Mouse (Mus musculus) heart, adult 18-20 months (tissue): Measurements from ENCODE around the gene Gm28035. TPM values are rescaled to one million over a fixed set of nuclear protein-coding genes. Genes with fewer than 3 reads are reported as not detected.

ENCODE experiments used
- DNase-seq, 2 experiments: peaks; one replicate each; pipeline ENCODE4 v3.0.0; 2021 to 2022; ENCODE audit warnings: mixed read lengths in 1 of 2
- long read RNA-seq, 2 experiments: library from polyadenylated mRNA; stranded (forward); transcript quantifications; one replicate each; pipeline ENCODE4 v2.0.0; 2021
- total RNA-seq, 2 experiments: library from RNA; stranded (reverse); gene quantifications; 2 replicates each; pipeline ENCODE4 v1.2.3; 2021

The Gm28035 gene
- 1 to 10 TPM; 3.4 to 3.6 TPM for total RNA-seq
- long read RNA-seq, experiment 1, partial matches to known transcripts: 0 of 2 reads
- long read RNA-seq, experiment 1, other reads (novel, unspliced or antisense): 2 of 2 reads
- long read RNA-seq, experiment 2, partial matches to known transcripts: 1 of 8 reads
- long read RNA-seq, experiment 2, other reads (novel, unspliced or antisense): 7 of 8 reads

DNA sequence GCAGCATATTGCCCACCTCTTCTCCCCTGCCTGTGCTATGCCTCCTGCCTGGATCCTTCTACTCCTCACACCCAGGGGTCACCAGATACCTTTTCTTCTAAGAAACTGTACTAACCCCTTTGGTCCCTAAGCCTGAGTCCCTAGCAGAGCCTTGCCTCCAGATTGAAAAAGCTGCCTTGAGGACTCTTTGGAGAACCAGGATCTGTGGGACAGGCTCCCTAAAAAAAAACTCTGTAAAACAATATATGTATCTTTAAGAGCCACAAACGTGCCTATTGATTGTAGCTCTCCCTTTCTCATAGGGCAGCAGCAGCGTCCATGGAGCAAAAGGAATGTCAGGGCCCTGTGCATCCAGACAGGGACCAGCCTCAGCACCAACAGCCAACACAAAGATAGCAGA is at the start of gene Gm28035:
Gene Gm28035, plus strand, starts transcription at position 301 of the 400 bp plus-strand sequence.
- no peak for DNase-seq

DNA sequence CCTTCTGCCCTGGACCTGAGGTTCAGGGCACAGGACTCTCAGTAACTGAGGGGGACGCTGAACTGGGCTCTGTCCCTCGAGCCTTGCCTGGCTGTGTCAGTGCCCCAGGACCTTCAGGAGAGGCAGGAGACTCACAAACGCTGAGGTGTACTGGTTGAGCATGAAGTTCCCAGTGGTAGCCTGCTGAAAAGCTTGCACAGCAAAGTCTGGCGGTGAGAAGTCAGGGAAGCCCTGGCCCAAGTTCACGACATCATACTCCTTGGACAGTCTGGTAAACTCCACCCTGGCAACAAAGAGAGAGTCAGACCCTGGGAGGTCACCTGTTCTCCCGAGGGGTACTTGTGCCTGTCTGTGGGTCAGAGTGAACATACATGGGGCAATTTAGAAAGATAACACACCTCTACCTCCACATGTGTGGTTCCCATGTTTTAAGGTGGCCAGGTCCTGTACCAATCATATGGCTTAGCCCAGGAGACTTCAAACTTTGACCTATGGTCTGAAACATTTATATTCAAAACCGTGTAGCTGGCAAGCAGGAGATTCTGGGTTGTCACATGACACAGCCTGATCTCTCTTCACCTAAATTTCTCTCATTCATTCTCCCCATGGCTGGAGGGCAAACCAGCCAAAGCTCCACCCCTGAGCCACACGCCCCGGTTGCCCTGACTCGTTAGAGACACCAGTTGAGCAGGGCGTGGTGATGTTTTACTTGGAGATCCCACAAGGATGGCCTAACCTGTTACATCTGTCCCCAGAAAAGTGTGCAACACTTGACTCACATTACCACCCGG is 48.4 kb upstream of the Gm28035 start:
- no peak for DNase-seq

DNA sequence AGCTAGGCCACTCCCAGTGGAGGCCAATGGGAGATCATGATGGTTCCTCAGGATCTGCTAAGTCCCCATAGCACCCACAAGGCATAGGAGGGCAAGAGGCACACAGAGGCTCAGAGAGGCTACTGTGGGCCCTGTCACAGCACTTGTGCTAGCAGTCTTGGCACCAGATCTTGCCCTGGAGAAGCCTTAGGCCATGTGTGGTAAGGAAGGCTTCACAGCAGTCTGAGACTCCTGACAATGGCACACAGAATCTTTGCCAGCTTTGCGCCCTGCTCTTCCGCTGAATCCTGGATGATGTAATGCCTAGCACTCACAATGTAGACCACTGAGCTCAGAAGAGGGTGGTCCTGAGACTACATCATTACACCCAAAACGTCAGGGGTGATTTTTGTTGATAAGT is 45.7 kb upstream of the Gm28035 start:
- no peak for DNase-seq

DNA sequence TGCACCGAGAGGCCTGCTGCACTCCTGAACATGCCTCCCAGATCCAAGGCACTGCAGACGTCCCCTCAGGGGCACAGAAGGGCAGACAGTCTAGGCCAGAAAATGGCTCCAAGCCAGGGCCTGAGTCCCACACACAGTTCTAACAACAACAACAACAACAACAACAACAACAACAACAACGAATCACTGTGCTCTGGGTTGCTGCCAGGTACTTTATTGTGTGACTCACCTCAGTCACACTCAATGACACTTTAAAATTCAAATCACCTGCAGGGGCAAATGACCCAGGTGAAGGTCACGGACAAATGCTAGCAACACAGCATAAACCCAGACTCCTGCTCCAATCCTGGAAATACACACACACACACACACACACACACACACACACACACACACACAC is 42.3 kb upstream of the Gm28035 start:
- DNase-seq: no peak

DNA sequence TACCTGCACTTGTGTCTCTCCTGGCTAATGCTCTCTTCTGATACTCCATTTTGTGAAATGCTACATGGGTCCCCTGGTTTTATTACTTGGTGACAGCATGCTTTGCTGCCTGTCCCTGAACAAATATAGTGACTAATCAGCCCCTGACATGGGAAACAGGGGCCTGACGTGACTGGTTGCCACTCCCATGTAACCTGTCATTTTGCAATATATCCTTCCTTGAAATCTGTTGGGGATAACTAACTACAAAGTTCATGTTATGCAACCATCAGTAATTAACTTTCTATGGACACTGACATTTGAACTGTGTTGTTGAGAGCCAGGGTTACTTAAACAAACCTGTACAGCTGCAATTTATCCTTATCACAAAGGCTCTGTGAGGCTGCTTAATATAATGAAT is 40.4 kb upstream of the Gm28035 start:
- no peak for DNase-seq

DNA sequence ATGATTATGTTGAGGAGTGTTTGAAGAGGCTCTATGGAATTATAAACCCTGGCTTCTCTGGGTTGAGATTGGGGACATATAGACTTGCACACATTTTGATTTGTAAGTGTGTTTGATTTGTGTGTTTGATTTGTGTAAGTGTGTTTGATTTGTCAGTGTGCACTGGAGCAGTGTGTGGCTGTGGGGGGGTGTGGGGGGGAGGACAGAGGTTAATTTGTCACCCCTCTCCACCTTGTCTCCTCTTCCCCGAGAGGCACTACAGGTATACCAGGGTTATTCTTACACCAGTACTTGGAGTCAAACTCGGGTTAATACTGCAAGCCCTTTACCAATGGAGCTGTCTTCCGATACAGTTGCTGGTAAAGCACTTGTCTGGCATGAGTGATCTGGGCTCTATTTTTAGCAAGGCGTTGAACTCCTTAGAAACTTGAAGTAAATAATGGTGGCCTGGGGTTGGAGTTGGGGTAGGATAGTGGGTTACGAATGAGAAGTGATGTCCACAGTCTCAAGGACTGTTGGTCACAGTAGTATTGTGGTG is 39.9 kb upstream of the Gm28035 start:
- no peak for DNase-seq

DNA sequence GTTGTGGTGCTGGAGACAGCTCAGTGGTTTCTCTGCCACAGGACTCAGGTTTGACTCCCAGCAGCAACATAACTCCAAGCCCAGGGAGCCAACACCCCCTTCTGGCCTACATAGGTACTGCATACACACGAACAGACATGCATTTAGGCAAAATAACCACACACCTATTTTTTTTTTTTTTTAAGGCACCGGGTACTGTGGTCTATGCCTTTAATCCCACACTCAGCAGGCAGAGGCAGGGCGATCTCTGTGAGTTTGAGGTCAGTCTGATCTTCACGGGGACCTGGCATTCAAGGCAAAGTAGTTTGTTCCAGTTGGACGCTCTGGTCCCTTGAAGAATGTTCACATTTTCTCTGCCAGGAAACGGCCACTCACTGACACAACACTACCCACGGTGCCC is 36.9 kb upstream of the Gm28035 start:
- no peak for DNase-seq

DNA sequence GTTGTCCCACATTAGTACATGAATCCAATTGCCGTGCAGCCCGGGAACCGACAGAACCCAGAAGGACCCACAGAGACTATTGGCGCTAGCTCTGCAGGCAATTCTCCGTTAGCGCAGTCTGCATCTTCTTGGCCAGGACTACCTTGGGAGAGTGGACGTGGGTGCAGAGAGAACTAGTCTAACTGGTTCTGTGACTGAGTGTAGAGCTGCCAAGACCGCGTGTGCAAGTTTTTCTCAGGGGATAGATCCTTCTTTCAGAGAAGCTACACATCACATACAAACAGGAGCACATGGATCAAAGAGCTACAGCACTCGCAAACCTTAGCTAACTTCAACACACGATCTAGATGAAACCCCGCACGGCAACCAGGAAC is 35.1 kb upstream of the Gm28035 start:
- DNase-seq: no peak

DNA sequence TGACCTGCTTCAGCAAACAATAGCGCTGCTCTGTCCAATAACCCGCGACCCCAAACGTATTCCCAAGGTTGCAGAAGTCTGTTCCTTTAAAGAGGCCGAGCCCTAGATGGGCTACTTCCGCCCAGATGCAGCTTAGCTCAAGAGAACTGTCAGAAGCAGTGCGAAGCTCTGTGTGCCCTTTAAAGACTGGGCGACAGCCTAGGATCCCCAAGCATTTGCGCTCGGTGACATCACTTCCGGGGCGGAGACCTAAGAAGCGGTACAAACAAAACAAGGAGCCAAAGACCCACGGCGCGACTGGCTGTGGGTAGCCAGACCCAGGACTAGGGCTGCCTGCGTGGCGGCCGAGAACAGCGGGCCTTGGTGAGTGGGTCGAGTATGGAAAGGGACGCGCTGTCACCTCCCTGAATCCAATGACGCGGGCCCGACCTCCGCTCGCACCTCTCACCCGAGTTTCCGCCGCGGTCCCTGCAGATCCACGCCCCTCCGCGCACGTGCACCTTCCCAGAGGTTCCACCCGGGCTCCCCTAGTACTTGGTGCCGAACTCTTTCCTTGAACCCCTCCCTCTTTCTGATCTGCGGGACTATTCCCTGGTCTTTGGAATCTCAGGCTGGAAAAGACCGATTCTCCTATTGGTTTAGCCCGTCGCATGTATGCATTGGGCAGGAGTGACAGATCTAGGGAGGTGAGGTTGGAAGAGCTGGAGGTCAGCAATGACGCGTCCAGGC is 34.6 kb upstream of the Gm28035 start, which contains the start of gene Kyat1:
Gene Kyat1, minus strand, starts transcription at position 219 of the 729 bp plus-strand sequence.
- DNase-seq: peak; percentile 97 to 98

DNA sequence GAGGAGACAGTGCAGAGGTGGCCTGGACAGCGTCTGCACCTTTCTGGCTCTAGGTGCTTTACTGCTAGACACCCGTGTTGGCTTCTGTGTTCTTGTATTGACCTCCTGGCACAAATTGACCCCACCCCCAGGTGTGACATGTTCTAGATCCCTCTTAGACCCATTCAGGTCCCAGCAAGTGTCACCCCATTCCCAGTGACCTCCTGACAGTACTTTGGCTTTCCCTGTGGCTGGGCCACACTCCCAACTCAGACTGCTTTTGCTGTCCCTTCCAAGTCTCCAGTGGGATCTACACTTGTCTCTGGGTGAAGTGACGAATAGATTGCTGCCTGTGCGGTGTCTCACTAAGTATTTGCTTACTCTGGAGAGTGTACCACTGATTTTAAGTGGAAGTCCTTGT is 33.0 kb upstream of the Gm28035 start:
- no peak for DNase-seq

DNA sequence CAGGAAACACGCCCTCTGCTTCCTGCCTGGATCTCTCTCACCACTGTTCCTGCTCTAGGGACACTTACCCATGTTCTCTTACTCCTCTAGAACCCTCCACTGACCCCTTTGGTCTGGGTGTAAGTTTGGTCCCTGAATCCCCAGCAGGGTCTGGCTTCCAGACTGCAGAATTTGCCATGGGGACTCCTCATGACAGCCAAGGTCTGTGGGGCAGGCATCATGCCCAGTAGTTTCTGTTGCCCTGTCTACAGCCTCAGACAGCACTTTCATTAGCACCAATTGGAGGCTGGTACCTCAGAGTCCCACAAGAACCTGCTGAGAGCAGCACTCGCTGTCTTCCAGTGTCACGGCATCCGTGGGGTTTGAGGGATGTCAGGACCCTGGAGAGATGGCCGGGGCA is 32.5 kb upstream of the Gm28035 start:
- no peak for DNase-seq

DNA sequence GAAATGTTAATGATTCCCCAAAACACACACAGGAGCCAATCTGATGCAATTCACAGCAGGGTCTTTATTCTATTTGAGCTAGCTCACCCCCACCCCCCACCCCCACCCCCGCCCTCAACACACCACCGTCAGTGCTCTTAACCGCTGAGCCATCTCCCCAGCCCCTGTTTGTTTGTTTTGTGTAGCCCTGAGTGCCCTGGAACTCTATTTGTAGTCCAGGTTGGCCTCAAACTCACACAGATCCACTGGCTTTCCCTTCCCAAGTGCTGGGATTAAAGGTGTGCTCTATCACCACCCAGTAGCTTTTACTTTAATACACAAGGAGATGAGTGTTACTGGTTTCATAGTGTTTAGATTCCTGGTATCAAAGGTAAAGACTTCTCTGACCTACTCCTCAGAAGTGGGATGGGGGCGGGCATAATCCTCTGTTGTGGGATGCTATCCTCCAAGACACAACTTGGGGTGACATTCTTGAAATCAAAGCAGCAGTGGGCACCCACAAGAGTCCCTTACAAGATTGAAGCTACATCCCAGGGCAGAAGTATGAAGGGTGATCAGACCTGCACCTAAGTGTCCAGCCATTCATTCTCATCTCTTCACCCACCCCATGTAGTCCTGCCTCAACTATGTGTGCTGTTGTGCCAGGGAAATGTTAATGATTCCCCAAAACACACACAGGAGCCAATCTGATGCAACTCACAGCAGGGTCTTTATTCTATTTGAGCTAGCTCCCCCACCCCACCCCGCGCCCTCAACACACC is 28.8 kb upstream of the Gm28035 start:
- DNase-seq: no peak

DNA sequence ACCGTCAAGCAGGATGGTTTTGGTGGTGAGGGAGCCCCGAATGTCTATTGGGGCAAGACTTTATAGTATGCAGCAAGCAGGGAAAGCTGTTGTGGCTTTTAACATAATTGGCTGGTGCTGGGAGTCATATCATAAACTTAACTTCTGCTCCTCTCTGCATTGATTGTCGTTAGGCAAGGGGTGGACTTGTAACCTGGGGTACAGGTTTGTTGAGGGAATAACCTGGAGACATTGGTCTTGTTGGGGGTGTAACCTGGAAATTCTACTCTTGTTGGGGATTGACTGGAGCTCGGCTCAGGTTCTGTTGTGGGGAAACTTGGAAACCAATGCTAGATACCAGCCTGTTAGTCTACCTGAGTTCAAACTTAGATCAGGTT is 28.2 kb upstream of the Gm28035 start:
- DNase-seq: no peak

DNA sequence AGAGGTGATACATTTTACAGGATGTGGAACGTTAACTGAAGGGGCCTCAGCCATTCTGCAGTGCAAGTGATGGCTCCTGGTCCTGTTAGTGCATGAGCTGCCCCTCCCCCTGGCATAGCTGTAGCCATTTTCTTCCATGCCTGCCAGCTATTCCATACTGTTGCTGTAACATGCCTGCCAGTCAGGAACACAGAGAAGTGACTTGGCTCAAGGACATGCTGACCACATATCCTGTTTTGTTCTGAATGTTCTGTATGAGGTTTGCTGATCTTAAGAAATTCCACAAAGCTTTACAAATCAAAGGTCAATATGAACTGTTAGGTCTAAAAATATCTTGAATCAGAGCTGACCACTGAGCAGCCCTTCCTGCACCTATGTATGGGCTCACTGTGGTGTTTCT is 27.4 kb upstream of the Gm28035 start:
- DNase-seq: peak in 1 of 2 experiments; percentile 26

DNA sequence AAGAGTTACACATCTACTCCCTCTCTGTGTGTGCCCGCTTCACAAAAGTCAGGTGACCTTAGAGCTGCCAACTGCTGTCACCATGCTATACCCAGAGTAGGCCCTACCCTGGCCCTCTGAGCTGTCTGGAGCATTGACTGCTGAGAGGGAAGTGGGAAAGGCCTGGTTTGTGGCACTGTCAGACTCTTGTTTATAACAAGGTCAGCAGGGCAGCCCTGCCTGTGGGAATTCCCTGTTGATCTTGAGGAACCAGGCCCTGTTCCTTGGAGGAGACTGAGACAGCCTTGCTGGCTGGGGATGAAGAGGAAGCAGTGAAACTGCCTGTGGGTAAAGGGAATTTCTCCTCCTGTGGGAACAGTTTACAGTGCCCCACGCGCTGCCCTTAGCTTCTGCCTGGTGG is 25.6 kb upstream of the Gm28035 start:
- DNase-seq: peak in 1 of 2 experiments; percentile 45

DNA sequence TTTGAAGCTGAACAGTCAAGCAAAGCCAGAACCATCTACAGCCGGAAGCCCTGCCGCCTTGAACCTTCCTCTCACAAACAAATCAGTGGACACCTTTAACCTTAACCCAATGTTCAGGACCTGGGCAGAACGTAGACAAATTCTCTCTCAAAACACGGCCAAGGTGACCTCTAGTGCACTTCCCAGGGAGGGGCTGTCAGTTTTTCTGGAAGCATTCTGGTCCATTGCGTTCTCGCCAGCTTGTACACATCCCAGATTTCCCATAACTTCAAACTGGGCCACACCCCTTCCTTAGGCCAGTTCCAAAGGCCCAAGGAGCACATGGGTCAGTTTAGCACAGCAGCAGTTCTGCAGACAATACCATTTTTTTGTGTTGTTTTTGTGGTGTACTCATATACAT is 24.9 kb upstream of the Gm28035 start:
- peak; percentile 57 to 80 for DNase-seq

DNA sequence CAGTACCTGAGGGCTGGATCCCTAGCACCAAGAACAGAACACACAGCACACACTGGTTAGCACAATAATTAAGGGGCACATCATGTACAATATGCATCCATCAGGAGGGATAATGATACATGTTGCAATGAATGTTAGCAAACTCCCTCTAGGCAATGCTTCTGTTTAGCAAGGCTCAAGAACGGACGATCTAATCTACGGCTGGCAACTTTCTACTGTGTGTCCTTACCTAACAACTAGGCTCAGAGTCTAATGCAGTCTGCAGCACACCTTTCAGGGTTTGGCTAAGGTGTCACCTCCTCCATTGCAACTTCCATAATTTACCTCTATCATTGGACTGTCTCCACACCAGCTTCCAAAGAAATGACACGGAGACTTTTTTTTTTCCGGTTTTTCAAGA is 24.1 kb upstream of the Gm28035 start:
- no peak for DNase-seq

DNA sequence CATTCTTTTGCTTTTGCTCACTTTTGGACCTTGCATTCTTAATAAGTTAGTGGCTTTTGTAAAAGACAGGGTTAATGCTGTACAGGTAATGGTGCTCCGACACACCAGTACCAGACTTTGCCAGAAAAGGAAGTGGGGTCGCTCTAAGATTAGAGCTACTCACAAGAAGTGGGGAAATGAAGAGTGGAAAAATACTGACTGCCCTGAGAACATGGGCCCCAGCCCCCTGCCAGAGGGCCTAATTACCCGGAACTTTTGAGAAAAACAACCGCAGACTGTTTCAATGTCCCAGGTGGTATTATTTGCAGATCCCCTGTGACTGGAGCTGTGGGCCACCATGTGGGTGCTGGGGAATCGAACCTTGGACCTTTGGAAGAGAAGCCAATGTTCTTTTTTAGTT is 4.8 kb upstream of the Gm28035 start:
- DNase-seq: no peak

DNA sequence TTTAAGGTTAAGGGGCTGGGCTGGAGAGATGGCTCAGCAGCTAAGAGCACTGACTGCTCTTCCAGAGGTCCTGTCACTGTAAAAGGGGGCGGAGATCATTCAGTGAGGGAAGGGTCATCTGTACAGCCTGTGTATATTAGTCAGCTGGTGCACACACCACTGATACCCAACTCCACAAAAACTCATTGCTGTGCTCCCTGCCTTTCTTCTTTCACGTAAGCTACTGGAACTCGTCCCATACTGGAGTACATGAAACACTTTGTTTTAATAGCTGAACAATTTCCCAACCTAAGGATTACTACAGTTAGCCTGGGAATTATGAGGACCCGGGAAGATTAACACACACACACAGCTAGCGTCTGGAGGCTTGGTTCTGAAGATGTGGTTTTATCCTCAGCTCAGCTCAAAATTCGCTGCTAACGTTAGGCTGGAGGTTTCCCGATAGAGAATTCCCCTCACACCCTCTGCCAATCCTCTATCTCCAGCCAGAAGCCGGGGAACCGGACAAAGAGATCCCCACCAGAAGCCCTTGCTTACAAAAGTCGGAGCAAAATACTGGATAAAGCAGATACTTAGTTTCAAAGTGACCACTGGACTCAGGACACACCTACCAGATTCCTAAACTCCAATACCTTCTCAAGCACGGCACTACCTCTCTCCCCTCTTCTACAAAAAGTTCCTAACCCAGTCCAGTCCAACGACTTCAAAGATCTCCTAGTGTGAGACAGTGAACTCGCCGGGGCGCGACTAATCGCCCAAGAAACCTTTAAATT is 3.8 kb upstream of the Gm28035 start:
- DNase-seq: no peak

DNA sequence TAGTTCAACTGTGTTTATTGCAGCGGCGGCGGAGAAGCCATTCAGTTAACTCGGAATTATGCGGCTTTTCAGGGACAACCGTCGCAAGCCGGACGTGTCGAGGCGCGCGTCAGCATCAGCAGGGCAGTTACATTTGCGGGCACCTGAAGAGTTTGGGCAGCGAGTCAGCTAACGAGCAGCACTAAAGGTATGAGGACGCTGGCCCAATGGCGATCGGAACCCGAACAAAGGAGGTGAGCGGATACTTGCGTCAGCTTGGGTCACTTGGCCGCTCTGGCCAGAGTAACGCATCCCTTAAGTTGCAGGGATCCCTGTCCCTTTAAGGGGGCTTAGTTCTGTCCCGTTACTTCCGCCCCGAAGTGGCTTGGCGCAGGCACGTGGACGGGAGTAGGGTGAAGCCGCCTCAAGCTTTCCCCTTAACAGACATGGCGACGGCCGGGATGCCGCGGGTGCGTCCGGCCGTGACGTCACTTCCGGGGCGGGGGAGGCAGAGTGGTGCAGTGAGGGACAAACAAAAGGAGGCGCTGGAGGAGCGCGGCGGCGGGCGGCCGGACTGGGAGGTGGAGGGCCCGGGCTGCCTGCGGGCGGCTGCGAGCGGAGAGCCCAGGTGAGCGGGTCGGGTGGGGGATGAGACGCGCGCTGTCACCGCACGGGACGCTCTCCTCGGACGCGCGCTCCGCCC is 3.0 kb upstream of the Gm28035 start, which contains the start of gene Lrrc8a:
Gene Lrrc8a, plus strand, starts transcription at position 517 of the 682 bp plus-strand sequence.
- peak; percentile 100 for DNase-seq

DNA sequence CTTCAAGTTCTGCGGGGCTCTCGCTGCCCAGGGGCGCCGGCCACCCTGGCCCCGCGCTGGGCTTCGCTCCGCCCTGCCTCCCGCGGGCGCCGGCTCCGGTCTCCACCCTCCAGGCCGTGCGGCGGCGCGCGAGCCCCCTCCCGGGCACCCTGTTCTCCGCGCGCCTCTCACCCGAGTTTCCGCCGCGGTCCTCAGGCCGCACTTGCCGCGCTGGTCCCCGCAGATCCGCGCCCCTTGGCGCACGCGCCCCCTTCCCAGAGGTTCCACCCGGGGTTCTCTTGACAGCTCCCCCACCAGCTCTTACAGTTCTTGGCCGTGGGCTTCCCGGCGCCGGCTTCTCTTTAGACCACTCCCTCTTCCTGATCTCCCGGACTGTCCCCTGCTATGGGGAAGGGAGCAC is 2.5 kb upstream of the Gm28035 start:
- peak in 1 of 2 experiments; percentile 81 for DNase-seq
